Mouse (Mus musculus) lung, embryonic 14.5 days (tissue): ENCODE measurements around the gene Hdac7. TPM values are rescaled to one million over a fixed set of nuclear protein-coding genes. Genes with fewer than 3 reads are reported as not detected.

Experiments used
- ATAC-seq: fragments of 200-750 bp; cut with Nextera tagmentation; 2 replicates; pipeline ENCODE4 v1.8.0; 2017; ENCODE audit warnings: mild to moderate bottlenecking, moderate TSS enrichment, moderate library complexity; ENCODE audit not compliant: insufficient read depth
- DNase-seq: peaks from one replicate; pipeline ENCODE4 v3.0.0-alpha.2; 2015
- H3K27ac ChIP-seq: fragments of 300-500 bp; sonication (generic); 2 replicates; pipeline ENCODE4 v1.5.1; 2014; ENCODE audit warnings: low read depth, mild to moderate bottlenecking, moderate library complexity
- H3K27me3 ChIP-seq: fragments of 300-500 bp; sonication (generic); 2 replicates; pipeline ENCODE4 v1.6.1; 2014; ENCODE audit warnings: low read length, control low read depth; ENCODE audit not compliant: insufficient read depth
- H3K36me3 ChIP-seq: fragments of 300-500 bp; sonication (generic); 2 replicates; pipeline ENCODE4 v1.6.1; 2014; ENCODE audit warnings: control low read depth; ENCODE audit not compliant: insufficient read depth
- H3K4me1 ChIP-seq: fragments of 300-500 bp; sonication (generic); 2 replicates; pipeline ENCODE4 v1.6.1; 2014; ENCODE audit warnings: antibody characterized with exemption, control low read depth; ENCODE audit not compliant: insufficient read depth
- H3K4me2 ChIP-seq: fragments of 300-500 bp; sonication (generic); 2 replicates; pipeline ENCODE4 v1.6.1; 2014; ENCODE audit warnings: mild to moderate bottlenecking
- H3K4me3 ChIP-seq: fragments of 300-500 bp; sonication (generic); 2 replicates; pipeline ENCODE4 v1.5.1; 2014; ENCODE audit warnings: low read depth, low read length
- H3K9ac ChIP-seq: fragments of 300-500 bp; sonication (generic); 2 replicates; pipeline ENCODE4 v1.6.1; 2014
- H3K9me3 ChIP-seq: fragments of 300-500 bp; sonication (generic); 2 replicates; pipeline ENCODE4 v1.6.1; 2016; ENCODE audit warnings: low read depth, low read length, control low read depth
- CTCF ChIP-seq: IDR thresholded peaks from 2 replicates; pipeline ENCODE4 v1.5.1; 2016; ENCODE audit warnings: antibody characterized with exemption, low read depth
- WGBS: fragments of 180-500 bp; shearing (Covaris S2); extraction: QIAGEN DNeasy Blood & Tissue Kit; methylation state at CpG from one replicate; pipeline ENCODE4 v1.1.7; 2014; 5-methylcytosine and 5-hydroxymethylcytosine counted together
- polyA plus RNA-seq: library from polyadenylated mRNA; unstranded; fragments of >200 nt; fragmentation: Nextera tagmentation; extraction: Ambion mirVana; gene quantifications from 2 replicates; pipeline ENCODE4 v1.2.1, GENCODE M21; 2014

Gene Hdac7
- polyA plus RNA-seq, 1 experiment from 2014 or later = 51.2 TPM

DNA sequence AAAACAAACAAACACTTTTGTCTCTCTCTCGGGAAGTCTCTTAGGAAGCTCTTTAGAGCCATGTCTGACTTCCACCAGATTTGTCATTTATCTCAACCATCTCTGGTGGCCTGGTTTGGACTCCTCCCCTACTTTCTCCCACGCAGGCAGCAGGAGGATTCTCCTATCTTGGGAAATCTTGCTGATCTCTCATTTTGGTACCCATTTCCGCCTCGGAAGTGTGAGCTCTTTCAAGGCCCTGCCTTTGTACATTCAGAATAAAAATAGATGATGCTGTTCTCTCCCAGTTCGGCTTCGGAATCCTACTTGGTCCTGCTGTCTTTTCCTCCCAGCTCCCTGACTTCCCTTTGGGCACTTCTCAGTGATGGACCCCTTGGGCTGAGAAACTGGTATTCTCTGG, 10.2 kb upstream of the Hdac7 start:
- H3K27me3 ChIP-seq = no peaks in the 10 kb centered on the region
- no peaks in the 10 kb centered on the region for H3K4me1 ChIP-seq
- H3K9ac ChIP-seq = no peak overlapping the region
- TF ChIP-seq CTCF = no peak
- H3K4me2 ChIP-seq = no peak overlapping the region
- 46% methylated on average over 6 of the region's 6 CpGs for WGBS
- DNase-seq (no peak), ATAC-seq (no peak)
- no peak overlapping the region for H3K27ac ChIP-seq
- H3K4me3 ChIP-seq = no peak overlapping the region
- no peaks in the 10 kb centered on the region for H3K9me3 ChIP-seq
- no peaks in the 10 kb centered on the region for H3K36me3 ChIP-seq

DNA sequence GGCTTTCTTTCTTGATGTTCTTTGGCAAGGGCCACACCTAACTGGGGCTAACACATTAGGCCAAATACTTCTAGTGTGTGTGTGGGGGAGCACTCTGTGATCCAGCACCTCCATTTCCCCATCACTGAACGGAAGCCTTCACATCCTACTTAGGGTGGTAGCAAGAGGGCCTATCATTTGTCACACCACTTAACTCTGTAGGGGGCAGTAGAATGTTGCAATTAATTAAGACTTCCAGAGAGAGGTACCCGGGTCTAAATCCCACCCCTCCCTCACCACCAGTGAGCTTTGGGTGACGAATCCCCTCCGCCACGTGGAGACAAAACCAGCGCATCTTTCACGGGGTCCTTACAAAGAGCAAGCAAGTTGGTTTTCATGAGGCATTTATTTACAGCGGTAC, 9.8 kb upstream of the Hdac7 start:
- Histone ChIP-seq H3K9ac (no peak overlapping the region), H3K4me3 (no peak overlapping the region), H3K36me3 (no peaks in the 10 kb centered on the region), H3K4me2 (no peak overlapping the region), H3K4me1 (no peaks in the 10 kb centered on the region), H3K27me3 (no peaks in the 10 kb centered on the region), H3K27ac (no peak overlapping the region), H3K9me3 (no peaks in the 10 kb centered on the region)
- no peak for ATAC-seq
- WGBS = 29% methylated on average over 8 of the region's 8 CpGs
- peak; percentile 9; the same call in 1 of the 2 replicates for TF ChIP-seq CTCF
- DNase-seq = peak; percentile 39

DNA sequence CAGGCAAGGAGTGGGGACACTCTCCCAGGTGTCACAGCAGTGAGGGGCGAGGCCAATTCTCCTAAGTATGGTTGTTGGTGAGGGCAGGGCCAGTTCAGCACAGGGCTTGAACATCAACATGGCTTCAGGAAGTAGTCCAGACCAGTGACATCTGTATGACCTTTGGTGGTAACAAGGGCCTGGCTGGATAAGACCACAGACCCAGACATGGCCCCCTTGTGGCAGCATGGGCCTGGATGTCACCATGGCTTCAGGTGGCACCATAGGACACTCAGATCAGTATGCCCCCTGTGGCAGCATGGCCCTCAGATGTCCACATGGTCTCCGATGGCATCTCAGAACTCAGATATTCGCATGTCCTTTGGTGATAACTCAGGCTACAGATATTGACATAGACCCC, 8.0 kb upstream of the Hdac7 start:
- TF ChIP-seq CTCF = no peak; the same call in 1 of the 2 replicates
- H3K9me3 ChIP-seq = no peaks in the 10 kb centered on the region
- 88% methylated on average over 3 of the region's 3 CpGs for WGBS
- no peak overlapping the region for H3K4me2 ChIP-seq
- H3K9ac ChIP-seq = no peak overlapping the region
- no peaks in the 10 kb centered on the region for H3K4me1 ChIP-seq
- DNase-seq (no peak), ATAC-seq (no peak)
- no peaks in the 10 kb centered on the region for H3K27me3 ChIP-seq
- H3K27ac ChIP-seq = no peak overlapping the region
- no peak overlapping the region for H3K4me3 ChIP-seq
- no peaks in the 10 kb centered on the region for H3K36me3 ChIP-seq

DNA sequence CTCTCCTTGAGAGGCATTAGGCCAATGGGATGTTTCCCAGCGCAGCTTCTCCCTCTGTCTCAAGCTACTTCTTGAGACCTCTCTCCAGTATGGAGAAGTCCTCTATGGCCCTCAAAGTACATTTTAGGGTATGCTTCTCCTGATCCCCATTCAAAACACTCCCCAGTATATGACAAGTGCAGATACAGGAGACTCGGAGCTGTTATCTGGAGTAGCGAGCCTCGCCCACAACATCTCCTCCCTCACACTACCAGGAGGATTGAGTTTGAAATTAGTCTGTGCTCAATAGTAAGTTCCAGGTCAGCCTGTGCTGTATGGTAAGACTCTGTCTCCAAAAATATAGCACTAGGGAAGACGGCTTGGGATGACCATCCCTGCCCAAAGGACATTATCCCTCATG, 6.7 kb upstream of the Hdac7 start:
- H3K36me3 ChIP-seq = no peaks in the 10 kb centered on the region

DNA sequence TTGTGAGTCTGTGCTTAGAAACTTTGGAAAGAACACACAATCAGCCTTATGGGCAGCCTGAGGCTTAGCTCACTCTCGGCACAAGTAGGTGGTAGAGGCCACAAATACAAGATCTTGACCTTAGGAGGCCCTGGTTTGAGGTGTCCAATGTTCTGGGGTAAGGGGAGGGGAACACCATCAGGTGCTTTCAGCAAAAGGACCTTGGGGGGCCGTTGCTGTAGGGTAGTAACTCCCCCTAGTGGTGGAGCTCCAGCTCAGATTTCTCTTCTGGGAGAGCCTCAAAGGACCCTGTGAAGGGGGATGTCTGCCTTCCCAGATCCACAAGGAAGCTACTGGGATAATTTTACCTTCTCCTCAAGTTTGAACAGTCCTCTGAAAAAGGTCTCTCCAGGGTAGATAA, 6.1 kb upstream of the Hdac7 start:
- Histone ChIP-seq H3K4me3 (no peak overlapping the region), H3K4me2 (no peak overlapping the region), H3K9me3 (0 out of 2 replicates have a peak, but pooled peaks cover 3% of the 10 kb centered on the region), H3K9ac (no peak overlapping the region), H3K27ac (no peak overlapping the region), H3K36me3 (no peaks in the 10 kb centered on the region), H3K27me3 (no peaks in the 10 kb centered on the region), H3K4me1 (no peaks in the 10 kb centered on the region)
- ATAC-seq (no peak), DNase-seq (peak; percentile 80)
- 14% methylated on average over 2 of the region's 2 CpGs for WGBS
- TF ChIP-seq CTCF = peak; percentile 77

More for the DNA sequence above, 6.7 kb upstream of the Hdac7 start:
- no peak for TF ChIP-seq CTCF
- H3K4me3 ChIP-seq = no peak overlapping the region
- 78% methylated on average over 5 of the region's 5 CpGs for WGBS
- H3K9me3 ChIP-seq = 0 out of 2 replicates have a peak, but pooled peaks cover 2% of the 10 kb centered on the region
- no peak for ATAC-seq
- H3K27me3 ChIP-seq = no peaks in the 10 kb centered on the region
- DNase-seq = no peak
- H3K9ac ChIP-seq = no peak overlapping the region
- no peaks in the 10 kb centered on the region for H3K4me1 ChIP-seq
- H3K27ac ChIP-seq = no peak overlapping the region
- no peak overlapping the region for H3K4me2 ChIP-seq

DNA sequence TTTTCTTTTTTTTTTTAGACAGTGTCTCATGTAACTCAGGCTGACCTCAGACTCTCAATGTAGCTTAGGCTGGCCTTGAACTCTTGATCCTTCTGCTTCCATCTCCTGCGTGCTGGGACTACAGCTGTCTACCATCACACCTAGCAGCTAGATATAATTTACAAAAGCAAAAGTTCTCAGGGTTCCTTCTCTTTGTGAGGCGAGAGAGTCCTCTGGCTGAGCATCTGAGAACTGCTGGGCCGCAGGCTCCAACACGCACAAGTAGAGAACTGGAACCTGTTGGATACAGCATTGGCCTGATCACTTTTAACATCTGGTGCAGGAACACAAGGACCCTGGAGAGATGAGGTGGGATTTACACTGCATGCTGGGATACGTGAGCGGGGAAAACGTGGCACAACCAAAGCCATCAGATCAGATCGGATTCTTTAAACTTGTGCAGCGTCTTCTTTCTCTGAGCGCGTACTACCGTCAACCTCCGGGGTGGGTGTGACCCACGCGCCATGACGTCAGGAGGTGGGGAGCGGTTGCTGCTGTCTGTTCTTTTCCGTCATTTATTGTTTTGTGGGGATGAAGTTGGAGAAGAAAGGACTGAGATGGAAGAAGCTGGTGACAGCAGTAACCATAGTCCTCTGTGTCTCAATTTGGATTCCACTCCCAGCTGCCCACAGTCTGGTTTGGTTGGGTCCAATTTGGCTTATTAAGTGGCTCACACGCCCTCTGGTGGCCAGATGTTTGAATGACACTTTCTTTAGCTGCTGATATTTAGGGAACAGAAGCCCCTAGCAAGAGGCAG, 5.0 kb upstream of the Hdac7 start:
- Histone ChIP-seq H3K27me3 (no peaks in the 10 kb centered on the region), H3K4me3 (peak overlapping the region; percentile 28), H3K27ac (peak overlapping the region; percentile 51; the same call in 1 of the 2 replicates), H3K36me3 (no peaks in the 10 kb centered on the region), H3K9me3 (0 out of 2 replicates have a peak, but pooled peaks cover 3% of the 10 kb centered on the region), H3K9ac (0 out of 2 replicates have a peak overlapping the region, but pooled peaks have one; percentile 9), H3K4me1 (no peaks in the 10 kb centered on the region), H3K4me2 (peak overlapping the region; percentile 62)
- ATAC-seq (peak; percentile 71), DNase-seq (peak; percentile 98)
- 4% methylated on average over 19 of the region's 19 CpGs for WGBS
- peak; percentile 89 for TF ChIP-seq CTCF

DNA sequence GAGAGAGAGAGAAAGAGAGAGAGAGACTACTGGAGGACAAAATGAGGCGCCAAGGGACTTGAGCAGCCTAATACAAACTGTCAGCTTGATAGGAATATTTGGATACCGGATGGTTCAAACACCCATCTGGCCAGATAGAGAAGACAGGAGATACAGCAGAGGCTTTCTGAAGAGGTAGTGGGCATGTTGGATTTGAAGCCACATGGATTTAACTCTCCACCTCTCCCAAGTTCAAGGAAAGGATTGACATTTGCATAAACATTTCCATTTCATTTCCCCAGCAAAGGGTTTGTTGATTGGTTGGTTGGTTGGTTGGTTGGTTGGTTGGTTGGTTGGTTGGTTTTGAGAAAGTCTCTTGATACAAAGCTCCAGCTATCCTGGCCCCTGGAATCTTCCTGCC, 3.6 kb upstream of the Hdac7 start:
- 0 out of 2 replicates have a peak, but pooled peaks cover 3% of the 10 kb centered on the region for H3K9me3 ChIP-seq
- DNase-seq (no peak), ATAC-seq (no peak)
- WGBS = 80% methylated on average over 2 of the region's 2 CpGs
- H3K27me3 ChIP-seq = no peaks in the 10 kb centered on the region
- H3K4me2 ChIP-seq = no peak overlapping the region
- TF ChIP-seq CTCF = no peak
- H3K27ac ChIP-seq = no peak overlapping the region
- H3K4me3 ChIP-seq = no peak overlapping the region
- H3K9ac ChIP-seq = no peak overlapping the region
- H3K36me3 ChIP-seq = no peaks in the 10 kb centered on the region
- no peaks in the 10 kb centered on the region for H3K4me1 ChIP-seq
